Comparison of ENCODE assay signal across 20 mouse cellular contexts in genomic region chr4:40157500-40158223, GRCm38 (mm10). TPM values are rescaled to one million over a fixed set of nuclear protein-coding genes. Genes with fewer than 3 reads are reported as not detected.
DNase-seq lines count a peak whose midpoint lies in the region; ATAC-seq lines count a peak whose summit lies in the region.
"Had no signal": no experiment of that assay in that cellular context is flagged by ENCODE, and none has a peak within 500 bp of the region (broad histone marks: within the 10 kb centered on the region; RNA-seq: fewer than 3 reads in every experiment).

No protein-coding gene starts in this region.

- no peaks in the 10 kb centered on the region for H3K9me3 ChIP-seq in liver, embryonic 16.5 days (replicated peaks; ENCODE audit: control insufficient read depth, low read length)
- H3K9me3 ChIP-seq in stomach, embryonic 16.5 days (replicated peaks; ENCODE audit: control insufficient read depth, low read length): no peaks in the 10 kb centered on the region
- peaks cover 7% of the 10 kb centered on the region for H3K9me3 ChIP-seq in midbrain, embryonic 10.5 days (replicated peaks)
- H3K9me3 ChIP-seq: embryonic facial prominence, embryonic 12.5 days; forebrain, embryonic 15.5 days; midbrain, embryonic 15.5 days had no signal

- H3K9ac ChIP-seq in liver, embryonic 16.5 days (ENCODE audit: low read depth, low read length): no peak overlapping the region
- no peak overlapping the region for H3K9ac ChIP-seq in stomach, embryonic 16.5 days (ENCODE audit: low read length)
- H3K9ac ChIP-seq: embryonic facial prominence, embryonic 12.5 days; forebrain, embryonic 15.5 days; midbrain, embryonic 15.5 days had no signal

- H3K36me3 ChIP-seq in liver, embryonic 16.5 days (ENCODE audit: control insufficient read depth, insufficient read depth): no peaks in the 10 kb centered on the region
- H3K36me3 ChIP-seq in stomach, embryonic 16.5 days (ENCODE audit: control insufficient read depth, insufficient read depth, low read length): no peaks in the 10 kb centered on the region
- H3K36me3 ChIP-seq in midbrain, embryonic 10.5 days: peaks cover 12% of the 10 kb centered on the region
- H3K36me3 ChIP-seq: forebrain, embryonic 15.5 days; midbrain, embryonic 15.5 days had no signal

- peak overlapping the region; percentile 69 for H3K27ac ChIP-seq in liver, embryonic 16.5 days (ENCODE audit: low read length)
- peak overlapping the region; percentile 79 for H3K27ac ChIP-seq in brown adipose tissue, adult 24 weeks (replicated peaks; ENCODE audit: low read depth, low read length)
- H3K27ac ChIP-seq in stomach, embryonic 16.5 days (ENCODE audit: low read length): peak overlapping the region; percentile 37; the same call in 1 of the 2 replicates
- H3K27ac ChIP-seq in midbrain, embryonic 10.5 days (replicated peaks): no peak overlapping the region
- H3K27ac ChIP-seq: embryonic facial prominence, embryonic 12.5 days; forebrain, embryonic 15.5 days; hindbrain, postnatal 0 days; midbrain, embryonic 15.5 days had no signal

- WGBS in liver, embryonic 16.5 days (ENCODE audit: insufficient replicate concordance): 57% methylated on average over 5 of the region's 5 CpGs
- 53% methylated on average over 5 of the region's 5 CpGs for WGBS in stomach, embryonic 16.5 days
- WGBS in midbrain, embryonic 10.5 days: 85% methylated on average over 5 of the region's 5 CpGs

- H3K27me3 ChIP-seq in liver, embryonic 16.5 days (ENCODE audit: control insufficient read depth, insufficient read depth, low read depth, low read length): no peaks in the 10 kb centered on the region
- no peaks in the 10 kb centered on the region for H3K27me3 ChIP-seq in stomach, embryonic 16.5 days (ENCODE audit: control insufficient read depth, insufficient read depth, low read length)
- H3K27me3 ChIP-seq in midbrain, embryonic 10.5 days (ENCODE audit: low read depth, poor library complexity, severe bottlenecking): no peaks in the 10 kb centered on the region
- H3K27me3 ChIP-seq: embryonic facial prominence, embryonic 12.5 days; forebrain, embryonic 15.5 days; megakaryocyte, embryonic 14.5 days; midbrain, embryonic 15.5 days had no signal

- no peak for ATAC-seq in liver, embryonic 16.5 days (ENCODE audit: low read depth)
- no peak for ATAC-seq in stomach, embryonic 16.5 days (ENCODE audit: insufficient read depth, low FRiP score)
- ATAC-seq: forebrain, embryonic 15.5 days; hindbrain, postnatal 0 days; midbrain, embryonic 15.5 days had no signal

- peaks cover 7% of the 10 kb centered on the region for H3K4me1 ChIP-seq in liver, embryonic 16.5 days (ENCODE audit: control insufficient read depth, low read depth, low read length)
- H3K4me1 ChIP-seq in brown adipose tissue, adult 24 weeks (ENCODE audit: control insufficient read depth, insufficient read depth, insufficient read length, low read length): peaks cover 27% of the 10 kb centered on the region
- H3K4me1 ChIP-seq in stomach, embryonic 16.5 days (ENCODE audit: control insufficient read depth, insufficient read depth, low read length): peaks cover 23% of the 10 kb centered on the region
- H3K4me1 ChIP-seq in midbrain, embryonic 10.5 days: peaks cover 18% of the 10 kb centered on the region
- H3K4me1 ChIP-seq: forebrain, embryonic 15.5 days; midbrain, embryonic 15.5 days had no signal

- H3K4me2 ChIP-seq in liver, embryonic 16.5 days (ENCODE audit: low read depth, low read length): no peak overlapping the region
- H3K4me2 ChIP-seq in stomach, embryonic 16.5 days (ENCODE audit: low read depth, low read length): no peak overlapping the region
- H3K4me2 ChIP-seq: embryonic facial prominence, embryonic 12.5 days; forebrain, embryonic 15.5 days; midbrain, embryonic 15.5 days had no signal

- H3K4me3 ChIP-seq in liver, embryonic 16.5 days (ENCODE audit: low read depth, low read length): no peak overlapping the region
- no peak overlapping the region for H3K4me3 ChIP-seq in brown adipose tissue, adult 24 weeks (ENCODE audit: insufficient read depth, low read depth, low read length)
- H3K4me3 ChIP-seq in stomach, embryonic 16.5 days (replicated peaks; ENCODE audit: low read length): no peak overlapping the region
- no peak overlapping the region for H3K4me3 ChIP-seq in midbrain, embryonic 10.5 days
- H3K4me3 ChIP-seq: embryonic facial prominence, embryonic 12.5 days; erythroblast, embryonic 14.5 days; forebrain, embryonic 15.5 days; megakaryocyte, embryonic 14.5 days; midbrain, embryonic 15.5 days; myocyte had no signal

- DNase-seq in heart, adult 11 months: peak; percentile 94
- DNase-seq in heart, adult 9 months (ENCODE audit: low spot score in 2 of 2): no peak
- DNase-seq in liver: no peak
- no peak for DNase-seq in midbrain, embryonic 10.5 days (ENCODE audit: low spot score)
- DNase-seq: heart, postnatal 4 days; kidney, postnatal 4 days; layer of hippocampus, adult 9-11 months; spleen, adult 18-20 months; thymus, adult 18-20 months; thymus, postnatal 4 days had no signal

RNA-seq across cellular contexts. Expression of gene Aco1, which starts 14.8 kb away (rescaled TPM):
- 51.3 and 59.9 TPM in 2 replicates for polyA plus RNA-seq in liver, embryonic 16.5 days (2015; fragmentation: Nextera tagmentation; extraction: Ambion mirVana)
- 101 and 105 TPM in 2 replicates for polyA plus RNA-seq in brown adipose tissue, adult 24 weeks (2012; ENCODE audit: insufficient read depth, insufficient read length, missing spikeins)
- polyA plus RNA-seq in stomach, embryonic 16.5 days (2015; fragmentation: Nextera tagmentation; extraction: Ambion mirVana): 66.3 and 72.0 TPM in 2 replicates
- polyA plus RNA-seq in midbrain, embryonic 10.5 days (2016; fragmentation: Nextera tagmentation; extraction: Ambion mirVana): 58.0 and 59.7 TPM in 2 replicates
